Mouse (Mus musculus) CH12.LX (cell line): Measurements from ENCODE around the gene Cirbp.

Experiments
- JUND ChIP-seq: conservative IDR thresholded peaks from 2 replicates; pipeline ENCODE4 v1.6.1; 2011; ENCODE audit warnings: low read depth, low read length, improper control_type of control experiment
- POLR2A ChIP-seq: IDR thresholded peaks from 2 replicates; pipeline ENCODE4 v1.6.1; 2011; ENCODE audit warnings: low read depth, mild to moderate bottlenecking, improper control_type of control experiment, low read length

- TF ChIP-seq POLR2A, result no peak
- TF ChIP-seq JUND, result no peak
These were observed 3.0 kb upstream of the Cirbp start for GRCm38 (mm10) chr10:80162716-80163299.
